Mouse (Mus musculus) liver, adult (tissue): ENCODE data around the gene Tesmin.

Experiments used
- GATA4 ChIP-seq: IDR thresholded peaks from 2 replicates; pipeline ENCODE4 v1.6.1; 2014; ENCODE audit warnings: mild to moderate bottlenecking, low read length; ENCODE audit not compliant: insufficient replicate concordance

Tesmin gene

DNA sequence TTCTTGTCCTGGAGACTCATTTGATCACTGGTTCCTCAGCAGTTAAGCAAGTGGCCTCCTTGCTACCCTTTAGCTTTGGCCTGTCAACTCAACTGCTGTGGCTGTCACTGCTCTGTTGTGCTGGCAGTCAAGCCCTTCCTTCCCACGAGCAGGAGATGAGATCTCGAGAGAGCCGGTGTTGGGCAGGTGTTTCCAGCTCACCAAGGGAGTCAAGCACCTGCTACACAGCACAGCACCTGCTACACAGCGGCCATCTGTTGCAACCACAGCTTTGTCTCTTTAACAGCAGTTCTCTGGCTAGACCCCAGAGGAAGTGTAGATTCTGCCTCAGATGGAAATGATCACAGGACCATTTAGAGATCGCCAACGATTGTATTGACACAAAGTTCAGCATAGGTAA is 63.0 kb downstream of the Tesmin start:
- TF ChIP-seq GATA4: no peak
